Mouse (Mus musculus): ENCODE data around the gene Irf2bp1. TPM values are rescaled to one million over a fixed set of nuclear protein-coding genes. Genes with fewer than 3 reads are reported as not detected.

The Irf2bp1 gene
- polyA plus RNA-seq, 1 experiment from 2014 or later: 25.9 TPM

- Histone ChIP-seq H3K36me3 (ENCODE audit: control insufficient read depth, insufficient read depth, low read length) (peaks cover 28% of the 10 kb centered on the region), H3K27me3 (replicated peaks; ENCODE audit: control insufficient read depth, insufficient read depth, low read length) (no peaks in the 10 kb centered on the region), H3K27ac (ENCODE audit: low read depth, low read length) (peak overlapping the region; percentile 54), H3K4me1 (ENCODE audit: control insufficient read depth, insufficient read depth, low read length) (peaks cover 14% of the 10 kb centered on the region), H3K4me2 (ENCODE audit: low read length) (peak overlapping the region; percentile 69), H3K9me3 (replicated peaks; ENCODE audit: control insufficient read depth, low read length) (no peaks in the 10 kb centered on the region), H3K4me3 (ENCODE audit: low read depth, low read length) (peak overlapping the region; percentile 37), H3K9ac (ENCODE audit: low read length) (peak overlapping the region; percentile 77)
- 3% methylated on average over 16 of the region's 17 CpGs for WGBS
- DNase-seq (ENCODE audit: low spot score): peak; percentile 97
- ATAC-seq: peak; percentile 71
These were observed 871 bp upstream of the Irf2bp1 start for GRCm38 (mm10) chr7:19002848-19003498.

- Histone ChIP-seq H3K9me3 (replicated peaks; ENCODE audit: control insufficient read depth, low read length) (no peaks in the 10 kb centered on the region), H3K36me3 (ENCODE audit: control insufficient read depth, insufficient read depth, low read length) (peaks cover 30% of the 10 kb centered on the region), H3K27me3 (replicated peaks; ENCODE audit: control insufficient read depth, insufficient read depth, low read length) (no peaks in the 10 kb centered on the region), H3K27ac (ENCODE audit: low read depth, low read length) (peak overlapping the region; percentile 90; the same call in 1 of the 2 replicates), H3K4me1 (ENCODE audit: control insufficient read depth, insufficient read depth, low read length) (peaks cover 14% of the 10 kb centered on the region), H3K4me3 (ENCODE audit: low read depth, low read length) (peak overlapping the region; percentile 92), H3K4me2 (ENCODE audit: low read length) (peak overlapping the region; percentile 99), H3K9ac (ENCODE audit: low read length) (peak overlapping the region; percentile 93)
- WGBS: 5% methylated on average over 34 of the region's 34 CpGs
- DNase-seq (ENCODE audit: low spot score) (no peak), ATAC-seq (peak; percentile 1; the same call in 1 of the 2 replicates)
These were observed 811 bp downstream of the Irf2bp1 start for GRCm38 (mm10) chr7:19004631-19005079.

GRCm38 (mm10) chr7:19005417-19006121 lies 1.7 kb downstream of the Irf2bp1 start:
- ATAC-seq (no peak), DNase-seq (ENCODE audit: low spot score) (no peak)
- H3K4me1 ChIP-seq (ENCODE audit: control insufficient read depth, insufficient read depth, low read length): peaks cover 14% of the 10 kb centered on the region
- peak overlapping the region; percentile 93; the same call in 1 of the 2 replicates for H3K9ac ChIP-seq (ENCODE audit: low read length)
- H3K9me3 ChIP-seq (replicated peaks; ENCODE audit: control insufficient read depth, low read length): no peaks in the 10 kb centered on the region
- peak overlapping the region; percentile 99 for H3K4me2 ChIP-seq (ENCODE audit: low read length)
- H3K4me3 ChIP-seq (ENCODE audit: low read depth, low read length): peak overlapping the region; percentile 92
- peaks cover 30% of the 10 kb centered on the region for H3K36me3 ChIP-seq (ENCODE audit: control insufficient read depth, insufficient read depth, low read length)
- H3K27ac ChIP-seq (ENCODE audit: low read depth, low read length): no peak overlapping the region
- 77% methylated on average over 34 of the region's 34 CpGs for WGBS
- no peaks in the 10 kb centered on the region for H3K27me3 ChIP-seq (replicated peaks; ENCODE audit: control insufficient read depth, insufficient read depth, low read length)

DNA sequence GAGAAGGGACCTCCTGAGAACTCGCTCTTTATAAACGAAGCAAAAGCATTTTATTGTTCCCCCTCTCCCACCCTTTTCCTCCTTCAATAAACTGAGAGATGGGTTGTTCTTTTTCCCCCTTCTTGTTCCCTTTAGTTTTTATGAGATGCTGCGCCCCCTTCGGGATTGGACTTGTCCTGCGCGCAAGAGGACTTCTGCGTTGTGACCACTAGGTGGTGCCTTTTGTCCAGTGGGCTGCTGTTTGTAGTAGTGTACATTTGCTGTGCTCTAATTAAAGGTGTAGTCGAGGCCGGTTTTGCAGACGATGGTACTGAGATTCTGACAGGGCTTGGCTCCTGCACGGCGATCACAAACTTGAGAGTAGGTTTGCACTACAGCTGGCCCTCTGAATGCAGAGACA lies 2.6 kb downstream of the Irf2bp1 start:
- ATAC-seq (peak; percentile 19; the same call in 1 of the 2 replicates), DNase-seq (ENCODE audit: low spot score) (peak; percentile 93)
- Histone ChIP-seq H3K9me3 (replicated peaks; ENCODE audit: control insufficient read depth, low read length) (no peaks in the 10 kb centered on the region), H3K36me3 (ENCODE audit: control insufficient read depth, insufficient read depth, low read length) (peaks cover 30% of the 10 kb centered on the region), H3K4me2 (ENCODE audit: low read length) (peak overlapping the region; percentile 99), H3K4me1 (ENCODE audit: control insufficient read depth, insufficient read depth, low read length) (peaks cover 14% of the 10 kb centered on the region), H3K27ac (ENCODE audit: low read depth, low read length) (no peak overlapping the region), H3K9ac (ENCODE audit: low read length) (no peak overlapping the region), H3K27me3 (replicated peaks; ENCODE audit: control insufficient read depth, insufficient read depth, low read length) (no peaks in the 10 kb centered on the region), H3K4me3 (ENCODE audit: low read depth, low read length) (no peak overlapping the region)
- WGBS: 8% methylated on average over 12 of the region's 12 CpGs

DNA sequence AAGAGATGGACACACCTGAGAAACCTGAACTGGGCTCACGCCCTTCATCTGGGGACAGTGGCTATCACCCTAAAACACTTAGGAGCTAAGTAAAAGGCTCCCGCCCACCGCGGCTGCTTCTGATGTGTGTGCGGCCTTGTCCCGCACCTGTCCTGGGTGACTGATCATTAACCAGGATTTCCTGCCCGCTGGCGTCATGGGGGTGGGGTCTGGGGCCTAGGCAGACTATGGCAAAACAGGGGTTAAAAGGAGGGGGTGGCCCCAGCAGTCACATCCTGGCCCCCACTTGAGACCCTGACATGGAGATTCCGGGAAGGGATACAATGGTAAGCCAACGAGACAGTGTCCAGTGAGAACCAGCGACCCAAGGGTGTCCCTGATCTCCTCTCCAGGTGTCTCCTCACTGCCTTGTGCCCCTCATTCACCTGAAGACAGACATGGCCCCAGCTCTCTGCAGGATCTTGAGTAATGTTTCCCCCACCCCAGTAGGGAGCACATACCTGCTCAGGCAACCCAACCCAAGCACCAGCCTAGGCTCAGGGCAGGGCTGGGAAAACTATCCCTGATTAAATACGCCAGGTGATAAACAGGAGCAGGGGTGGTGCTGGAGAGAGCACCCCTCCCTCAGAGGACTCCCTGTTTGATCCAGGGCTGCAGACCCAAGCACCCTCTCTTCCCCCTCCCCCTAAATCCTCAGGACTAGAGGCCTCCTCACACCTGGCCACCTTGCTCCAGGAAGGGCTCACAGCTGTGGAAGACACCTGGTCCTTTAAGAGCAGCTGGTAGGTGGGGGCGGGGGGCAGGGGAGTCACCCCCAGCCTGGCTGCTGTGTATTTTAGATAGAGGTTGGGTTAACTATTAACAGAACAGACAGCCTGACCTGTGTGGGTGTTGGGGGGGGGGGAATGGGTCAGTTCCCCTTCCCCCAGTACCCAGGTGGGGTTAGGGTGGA lies 3.5 kb downstream of the Irf2bp1 start:
- 84% methylated on average over 13 of the region's 13 CpGs for WGBS
- no peaks in the 10 kb centered on the region for H3K27me3 ChIP-seq (replicated peaks; ENCODE audit: control insufficient read depth, insufficient read depth, low read length)
- H3K4me1 ChIP-seq (ENCODE audit: control insufficient read depth, insufficient read depth, low read length): peaks cover 14% of the 10 kb centered on the region
- ATAC-seq (no peak), DNase-seq (ENCODE audit: low spot score) (no peak)
- H3K4me2 ChIP-seq (ENCODE audit: low read length): no peak overlapping the region
- H3K9ac ChIP-seq (ENCODE audit: low read length): no peak overlapping the region
- peaks cover 30% of the 10 kb centered on the region for H3K36me3 ChIP-seq (ENCODE audit: control insufficient read depth, insufficient read depth, low read length)
- no peaks in the 10 kb centered on the region for H3K9me3 ChIP-seq (replicated peaks; ENCODE audit: control insufficient read depth, low read length)
- no peak overlapping the region for H3K27ac ChIP-seq (ENCODE audit: low read depth, low read length)
- H3K4me3 ChIP-seq (ENCODE audit: low read depth, low read length): no peak overlapping the region

DNA sequence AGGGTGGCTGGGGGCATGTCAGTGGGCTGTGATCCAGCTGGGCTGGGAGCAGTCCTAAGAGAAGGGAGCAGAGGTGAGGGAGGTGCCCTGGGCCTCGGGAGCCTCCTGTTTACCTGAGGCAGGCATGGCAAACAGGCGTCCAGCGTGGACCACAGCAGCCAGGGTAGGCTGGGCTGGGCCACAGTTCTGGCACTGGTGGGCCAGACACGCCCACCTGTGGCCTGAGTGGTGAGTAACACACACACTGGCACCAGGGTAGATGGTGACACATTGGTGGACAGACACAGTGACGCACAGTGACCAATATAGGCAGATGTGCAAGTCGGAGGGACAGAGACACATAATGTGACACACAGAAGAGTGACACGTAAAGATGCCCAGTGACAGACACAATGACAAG lies 6.7 kb downstream of the Irf2bp1 start:
- peaks cover 3% of the 10 kb centered on the region for H3K4me1 ChIP-seq (ENCODE audit: control insufficient read depth, insufficient read depth, low read length)
- no peak overlapping the region for H3K9ac ChIP-seq (ENCODE audit: low read length)
- H3K4me2 ChIP-seq (ENCODE audit: low read length): no peak overlapping the region
- peaks cover 22% of the 10 kb centered on the region for H3K36me3 ChIP-seq (ENCODE audit: control insufficient read depth, insufficient read depth, low read length)
- no peak overlapping the region for H3K4me3 ChIP-seq (ENCODE audit: low read depth, low read length)
- H3K27me3 ChIP-seq (replicated peaks; ENCODE audit: control insufficient read depth, insufficient read depth, low read length): no peaks in the 10 kb centered on the region
- ATAC-seq: no peak
- 84% methylated on average over 7 of the region's 7 CpGs for WGBS
- no peak for DNase-seq (ENCODE audit: low spot score)
- no peaks in the 10 kb centered on the region for H3K9me3 ChIP-seq (replicated peaks; ENCODE audit: control insufficient read depth, low read length)
- H3K27ac ChIP-seq (ENCODE audit: low read depth, low read length): no peak overlapping the region

DNA sequence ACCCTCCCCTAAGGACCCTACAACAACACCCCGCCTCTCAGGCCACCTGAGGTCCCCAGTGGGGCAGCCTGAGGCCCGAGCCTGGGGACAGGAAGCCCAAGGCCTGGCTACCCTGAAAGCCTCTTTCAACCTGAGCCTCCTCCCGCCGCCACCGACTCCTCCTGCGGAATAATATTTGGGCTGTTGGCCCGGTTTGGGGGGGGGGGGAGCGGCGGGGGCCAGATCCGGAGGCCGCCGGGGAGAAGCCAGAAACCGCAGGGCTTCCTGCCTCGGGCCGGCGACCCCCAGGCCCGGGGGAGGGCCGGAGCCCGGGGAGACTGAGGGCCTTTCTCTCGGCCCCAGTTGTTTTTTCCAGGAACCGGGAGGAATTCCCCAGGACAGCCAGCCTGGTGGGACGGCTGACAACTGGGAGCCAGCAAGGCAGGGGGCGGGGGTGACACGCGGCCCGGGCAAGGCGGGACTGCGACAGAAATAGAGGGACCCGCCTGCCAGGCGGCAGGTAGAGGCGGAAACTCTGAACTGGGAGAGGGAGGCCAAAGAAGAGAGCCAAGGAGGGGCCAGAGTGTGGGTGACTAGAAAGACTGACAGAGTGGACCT lies 8.3 kb downstream of the Irf2bp1 start:
- no peaks in the 10 kb centered on the region for H3K9me3 ChIP-seq (replicated peaks; ENCODE audit: control insufficient read depth, low read length)
- H3K4me3 ChIP-seq (ENCODE audit: low read depth, low read length): peak overlapping the region; percentile 17; the same call in 1 of the 2 replicates
- no peaks in the 10 kb centered on the region for H3K27me3 ChIP-seq (replicated peaks; ENCODE audit: control insufficient read depth, insufficient read depth, low read length)
- H3K9ac ChIP-seq (ENCODE audit: low read length): peak overlapping the region; percentile 63
- H3K4me2 ChIP-seq (ENCODE audit: low read length): peak overlapping the region; percentile 53
- no peak overlapping the region for H3K27ac ChIP-seq (ENCODE audit: low read depth, low read length)
- peaks cover 10% of the 10 kb centered on the region for H3K36me3 ChIP-seq (ENCODE audit: control insufficient read depth, insufficient read depth, low read length)
- DNase-seq (ENCODE audit: low spot score) (no peak), ATAC-seq (peak; percentile 21; the same call in 1 of the 2 replicates)
- 4% methylated on average over 29 of the region's 31 CpGs for WGBS
- no peaks in the 10 kb centered on the region; the same call in 1 of the 2 replicates for H3K4me1 ChIP-seq (ENCODE audit: control insufficient read depth, insufficient read depth, low read length)

DNA sequence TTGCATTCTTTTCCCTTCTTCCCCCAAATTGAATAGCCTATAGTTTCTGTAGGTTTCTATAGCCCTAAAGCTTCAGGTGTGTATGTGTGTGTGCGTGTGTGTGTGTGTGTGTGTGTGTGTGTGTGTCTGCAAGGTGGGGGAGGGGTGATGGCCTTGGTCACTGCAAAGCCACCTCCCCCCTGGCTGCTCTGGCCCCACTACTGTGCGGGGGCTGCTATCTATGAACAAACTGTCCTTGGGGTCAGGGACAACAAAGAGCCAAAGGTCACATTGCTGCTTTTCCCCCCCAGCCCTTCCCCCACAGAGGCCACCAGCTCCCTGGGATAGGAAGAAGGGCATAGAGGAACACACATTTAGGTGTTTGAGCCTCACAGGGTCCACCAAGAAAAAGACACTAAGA lies 9.0 kb downstream of the Irf2bp1 start:
- WGBS: 70% methylated on average over 2 of the region's 2 CpGs
- ATAC-seq (no peak), DNase-seq (ENCODE audit: low spot score) (no peak)
- Histone ChIP-seq H3K36me3 (ENCODE audit: control insufficient read depth, insufficient read depth, low read length) (0 out of 2 replicates have a peak, but pooled peaks cover 3% of the 10 kb centered on the region), H3K4me3 (ENCODE audit: low read depth, low read length) (no peak overlapping the region), H3K27ac (ENCODE audit: low read depth, low read length) (no peak overlapping the region), H3K4me1 (ENCODE audit: control insufficient read depth, insufficient read depth, low read length) (no peaks in the 10 kb centered on the region; the same call in 1 of the 2 replicates), H3K4me2 (ENCODE audit: low read length) (no peak overlapping the region), H3K9ac (ENCODE audit: low read length) (no peak overlapping the region), H3K27me3 (replicated peaks; ENCODE audit: control insufficient read depth, insufficient read depth, low read length) (no peaks in the 10 kb centered on the region), H3K9me3 (replicated peaks; ENCODE audit: control insufficient read depth, low read length) (no peaks in the 10 kb centered on the region)
